Mouse (Mus musculus): ENCODE measurements around the gene Prr14.

The Prr14 gene

DNA sequence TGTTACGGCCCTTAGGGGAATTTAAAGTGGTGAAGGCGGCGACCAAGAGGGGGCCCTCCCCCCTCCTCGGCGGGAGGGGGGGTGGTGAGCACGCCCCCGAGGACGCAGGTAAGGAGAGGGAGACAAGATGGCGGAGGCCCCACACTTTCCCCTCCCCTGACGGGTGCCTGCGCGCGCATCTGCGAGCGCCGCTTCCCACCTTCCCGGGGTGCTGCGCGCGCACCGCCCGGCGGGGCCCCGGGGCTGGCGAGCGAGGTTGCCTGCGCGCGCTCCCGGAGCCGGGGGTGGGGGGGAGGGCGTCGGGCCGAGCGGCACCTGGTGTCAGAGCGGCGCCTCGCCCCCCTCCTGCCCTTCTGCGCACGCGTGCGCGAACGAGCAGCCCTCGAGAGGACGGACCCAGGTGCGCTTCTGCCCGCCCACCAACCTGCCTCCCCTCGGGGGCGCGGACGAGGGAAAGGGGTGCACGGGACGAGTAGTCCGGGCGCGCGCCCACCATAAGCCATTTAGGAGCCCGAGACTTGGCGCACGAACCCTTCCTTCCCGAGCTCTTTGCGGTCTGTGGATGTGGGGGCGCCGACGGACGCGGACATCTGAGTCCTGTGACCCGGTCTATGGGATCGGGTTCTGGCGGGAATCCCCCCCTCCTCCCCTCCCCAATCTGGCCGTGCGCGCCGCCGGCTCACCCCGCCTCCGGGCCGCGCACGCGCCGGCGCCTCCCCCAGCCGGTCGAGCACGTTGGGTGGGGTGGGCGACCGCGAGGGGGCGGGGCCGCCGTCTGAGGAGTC is 53.0 kb downstream of the Prr14 start:
- DNase-seq, result peak; percentile 96

- no peak for DNase-seq
These were observed 53.6 kb downstream of the Prr14 start for GRCm38 (mm10) chr7:127513016-127513390.

DNA sequence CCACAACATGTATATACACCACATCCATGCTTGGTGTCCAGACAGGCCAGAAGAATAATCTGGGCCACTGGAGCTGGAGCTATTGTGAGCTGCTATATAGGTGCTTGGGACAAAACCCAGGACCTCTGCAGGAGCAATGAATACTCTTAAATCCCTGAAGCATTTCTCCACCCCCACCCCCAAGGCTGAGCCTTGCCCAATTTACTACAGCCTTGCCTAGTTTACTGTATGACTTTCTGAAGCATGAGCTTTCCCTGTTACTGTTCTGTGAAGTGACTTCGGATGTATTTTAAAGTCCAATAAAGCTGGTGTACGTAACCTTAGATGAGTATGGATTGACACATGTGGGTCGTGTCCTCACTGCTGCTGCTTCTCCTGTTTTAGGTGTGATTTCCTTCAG is 54.4 kb downstream of the Prr14 start:
- DNase-seq, result no peak

DNA sequence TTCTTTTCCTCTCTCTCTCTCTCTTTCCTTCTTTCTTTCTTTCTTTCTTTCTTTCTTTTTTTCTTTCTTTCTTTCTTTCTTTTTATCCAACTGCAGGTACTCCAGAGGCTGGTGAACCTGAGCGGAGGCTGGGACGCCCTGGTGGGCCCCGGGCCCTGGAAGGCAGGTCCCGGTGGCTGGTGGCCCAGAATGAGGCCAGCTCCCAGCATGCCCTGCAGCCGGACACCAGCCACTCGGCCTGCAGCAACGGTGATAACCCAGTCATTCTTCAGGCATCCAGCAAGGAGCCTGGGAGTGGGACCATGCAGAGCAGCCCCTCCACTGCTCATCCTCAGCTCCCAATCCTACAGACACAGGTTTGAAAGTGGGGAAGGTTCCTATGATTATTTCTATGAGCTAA is 56.4 kb downstream of the Prr14 start:
- DNase-seq, result peak; percentile 9

GRCm38 (mm10) chr7:127516344-127516743 is 56.9 kb downstream of the Prr14 start:
- DNase-seq, result no peak

DNA sequence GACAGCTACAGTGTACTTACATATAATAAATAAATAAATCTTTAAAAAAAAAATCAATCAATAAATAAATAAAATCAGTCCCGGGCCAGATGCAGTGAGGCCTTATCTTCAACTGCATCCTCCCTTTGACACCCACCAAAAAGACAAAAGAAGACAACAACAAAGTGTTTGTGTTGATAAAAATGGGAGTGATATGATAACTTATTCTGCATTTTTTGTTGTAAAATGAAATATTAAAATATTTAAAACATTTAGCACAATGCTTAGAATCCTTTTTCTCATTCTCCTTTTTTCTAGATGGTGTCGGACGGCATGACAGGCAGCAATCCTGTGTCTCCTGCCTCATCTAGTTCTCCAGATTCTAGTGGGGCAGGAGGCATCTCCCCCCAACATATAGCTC is 59.9 kb downstream of the Prr14 start, which contains the start of gene Gm42715:
Gene Gm42715 (plus strand): TSS at position 301 of the 400 bp plus-strand sequence.
- no peak for DNase-seq

Data from retina, postnatal 1 day (tissue).